Mouse (Mus musculus) ES-Bruce4 (cell line): ENCODE results near the gene Heg1. TPM values are rescaled to one million over a fixed set of nuclear protein-coding genes. Genes with fewer than 3 reads are reported as not detected.

Source experiments
- H3K27ac ChIP-seq: 2 replicates; pipeline ENCODE4 v1.5.1; 2012; ENCODE audit warnings: low read length, inconsistent platforms; ENCODE audit not compliant: insufficient read depth
- H3K27me3 ChIP-seq: 2 replicates; pipeline ENCODE4 v1.6.1; 2012; ENCODE audit warnings: mild to moderate bottlenecking, low read length, inconsistent platforms; ENCODE audit not compliant: control insufficient read depth, poor library complexity, insufficient read depth, severe bottlenecking
- H3K36me3 ChIP-seq: 2 replicates; pipeline ENCODE4 v1.6.1; 2012; ENCODE audit warnings: inconsistent platforms, mild to moderate bottlenecking, low read length, moderate library complexity; ENCODE audit not compliant: control insufficient read depth, poor library complexity, insufficient read depth, severe bottlenecking
- H3K4me1 ChIP-seq: one replicate; pipeline ENCODE4 v1.8.1; 2011; ENCODE audit warnings: low read length; ENCODE audit not compliant: control insufficient read depth, insufficient read depth
- H3K4me3 ChIP-seq: 2 replicates; pipeline ENCODE4 v1.5.1; 2011; ENCODE audit warnings: low read depth, mild to moderate bottlenecking, low read length
- H3K9ac ChIP-seq: 2 replicates; pipeline ENCODE4 v1.6.1; 2012; ENCODE audit warnings: low read depth, mild to moderate bottlenecking, inconsistent platforms; ENCODE audit not compliant: poor library complexity, severe bottlenecking
- H3K9me3 ChIP-seq: replicated peaks from 2 replicates; pipeline ENCODE4 v1.6.1; 2012; ENCODE audit warnings: mild to moderate bottlenecking, low read length, inconsistent platforms; ENCODE audit not compliant: control insufficient read depth, poor library complexity, insufficient read depth, severe bottlenecking
- CTCF ChIP-seq: IDR thresholded peaks from one replicate; pipeline ENCODE4 v1.8.1; 2011; ENCODE audit warnings: low read depth, low read length
- EP300 ChIP-seq: IDR thresholded peaks from 2 replicates; pipeline ENCODE4 v1.6.1; 2011; ENCODE audit warnings: low read depth, low read length; ENCODE audit not compliant: insufficient read depth
- POLR2A ChIP-seq: IDR thresholded peaks from one replicate; pipeline ENCODE4 v1.8.1; 2011; ENCODE audit warnings: low read length; ENCODE audit not compliant: insufficient read depth
- polyA plus RNA-seq: library from polyadenylated mRNA; stranded (reverse); fragments of >200 nt; gene quantifications from 2 replicates; pipeline ENCODE4 v1.2.4, GENCODE M21; 2011; ENCODE audit warnings: low read depth; ENCODE audit not compliant: missing spikeins, insufficient read depth, insufficient read length

Gene Heg1
- polyA plus RNA-seq, 1 experiment: 21.7 TPM

GRCm38 (mm10) chr16:33797860-33798259, 113.7 kb downstream of the Heg1 start:
- Histone ChIP-seq H3K27ac (no peak overlapping the region), H3K9ac (no peak overlapping the region), H3K36me3 (no peaks in the 10 kb centered on the region), H3K9me3 (no peaks in the 10 kb centered on the region), H3K4me3 (no peak overlapping the region), H3K4me1 (peaks cover 2% of the 10 kb centered on the region), H3K27me3 (no peaks in the 10 kb centered on the region)
- TF ChIP-seq EP300 (no peak), CTCF (peak; percentile 28)

- Histone ChIP-seq H3K36me3 (no peaks in the 10 kb centered on the region), H3K4me3 (no peak overlapping the region), H3K27me3 (no peaks in the 10 kb centered on the region), H3K9me3 (no peaks in the 10 kb centered on the region; the same call in 1 of the 2 replicates), H3K27ac (no peak overlapping the region), H3K4me1 (peaks cover 2% of the 10 kb centered on the region), H3K9ac (no peak overlapping the region)
- TF ChIP-seq CTCF: peak; percentile 49
- no peak for TF ChIP-seq POLR2A
- no peak for TF ChIP-seq EP300
These were observed 125.8 kb downstream of the Heg1 start for GRCm38 (mm10) chr16:33810002-33810401.

GRCm38 (mm10) chr16:33818413-33819165, 134.4 kb downstream of the Heg1 start:
- Histone ChIP-seq H3K4me1 (no peaks in the 10 kb centered on the region), H3K36me3 (no peaks in the 10 kb centered on the region), H3K27me3 (no peaks in the 10 kb centered on the region), H3K9me3 (no peaks in the 10 kb centered on the region), H3K27ac (no peak overlapping the region), H3K4me3 (no peak overlapping the region), H3K9ac (no peak overlapping the region)
- TF ChIP-seq EP300 (no peak), POLR2A (no peak), CTCF (no peak)

GRCm38 (mm10) chr16:33820269-33821178, 136.4 kb downstream of the Heg1 start:
- no peak overlapping the region for H3K4me3 ChIP-seq
- TF ChIP-seq EP300: no peak
- peak; percentile 58 for TF ChIP-seq CTCF
- TF ChIP-seq POLR2A: no peak
- H3K36me3 ChIP-seq: no peaks in the 10 kb centered on the region
- no peak overlapping the region for H3K9ac ChIP-seq
- no peaks in the 10 kb centered on the region for H3K4me1 ChIP-seq
- H3K27me3 ChIP-seq: no peaks in the 10 kb centered on the region
- H3K27ac ChIP-seq: no peak overlapping the region
- no peaks in the 10 kb centered on the region for H3K9me3 ChIP-seq

Other genes with a start within 250 kb of the Heg1 start
- 5.8 and 5.9 TPM in 2 replicates for gene Slc12a8, start 167.0 kb upstream of the Heg1 start, polyA plus RNA-seq
- gene Muc13, start 109.7 kb downstream of the Heg1 start, polyA plus RNA-seq: not detected in 2 replicates
- gene Itgb5, start 145.3 kb downstream of the Heg1 start, polyA plus RNA-seq: 59.7 and 64.5 TPM in 2 replicates